Mouse (Mus musculus) cortical plate, adult 2 months (tissue): ENCODE measurements around the gene Tubd1.

Source experiments
- CTCF ChIP-seq: fragments of 200-500 bp; IDR thresholded peaks from 2 replicates; pipeline ENCODE4 v1.5.1; 2011; ENCODE audit warnings: mild to moderate bottlenecking, control low read depth, low read length; ENCODE audit not compliant: insufficient read depth; ENCODE audit errors: extremely low read depth
- POLR2A ChIP-seq: fragments of 200-500 bp; IDR thresholded peaks from 2 replicates; pipeline ENCODE4 v1.6.1; 2011; ENCODE audit warnings: mild to moderate bottlenecking, low read length, control low read depth; ENCODE audit not compliant: insufficient read depth; ENCODE audit errors: extremely low read depth

GRCm38 (mm10) chr11:86580319-86581113, 35.7 kb downstream of the Tubd1 start:
- no peak for TF ChIP-seq POLR2A
- no peak for TF ChIP-seq CTCF
